Mouse (Mus musculus) forebrain, embryonic 12.5 days (tissue): ENCODE measurements around the gene Uba52. TPM values are rescaled to one million over a fixed set of nuclear protein-coding genes. Genes with fewer than 3 reads are reported as not detected.
"Not testable (repeated sequence)": the region's sequence is repeated elsewhere in the genome, so short reads cannot be mapped to it uniquely, and the experiment has no call there.

Experiments
- ATAC-seq: fragments of 200-750 bp; cut with Nextera tagmentation; 2 replicates; pipeline ENCODE4 v1.8.0; 2017; ENCODE audit warnings: moderate TSS enrichment; ENCODE audit not compliant: low FRiP score
- H3K27ac ChIP-seq: fragments of 300-500 bp; sonication (generic); 2 replicates; pipeline ENCODE4 v1.5.1; 2016; ENCODE audit warnings: mild to moderate bottlenecking
- H3K27me3 ChIP-seq: fragments of 300-500 bp; sonication (generic); 2 replicates; pipeline ENCODE4 v1.6.1; 2016; ENCODE audit warnings: mild to moderate bottlenecking
- H3K36me3 ChIP-seq: fragments of 300-500 bp; sonication (generic); replicated peaks from 2 replicates; pipeline ENCODE4 v1.6.1; 2016; ENCODE audit warnings: mild to moderate bottlenecking
- H3K4me1 ChIP-seq: fragments of 300-500 bp; sonication (generic); 2 replicates; pipeline ENCODE4 v1.6.1; 2016
- H3K4me2 ChIP-seq: fragments of 300-500 bp; sonication (generic); 2 replicates; pipeline ENCODE4 v1.6.1; 2016; ENCODE audit warnings: mild to moderate bottlenecking, moderate library complexity
- H3K4me3 ChIP-seq: fragments of 300-500 bp; sonication (generic); replicated peaks from 2 replicates; pipeline ENCODE4 v1.5.1; 2016; ENCODE audit warnings: mild to moderate bottlenecking
- H3K9ac ChIP-seq: fragments of 300-500 bp; sonication (generic); 2 replicates; pipeline ENCODE4 v1.6.1; 2016; ENCODE audit warnings: mild to moderate bottlenecking
- H3K9me3 ChIP-seq: fragments of 300-500 bp; sonication (generic); 2 replicates; pipeline ENCODE4 v1.6.1; 2016
- WGBS: fragments of 180-500 bp; shearing (Covaris S2); methylation state at CpG from one replicate; pipeline ENCODE4 v1.1.7; 2016; 5-methylcytosine and 5-hydroxymethylcytosine counted together
- polyA plus RNA-seq: library from polyadenylated mRNA; unstranded; fragments of >200 nt; fragmentation: Nextera tagmentation; extraction: Ambion mirVana; gene quantifications from 2 replicates; pipeline ENCODE4 v1.2.1, GENCODE M21; 2016

The Uba52 gene
- polyA plus RNA-seq, 1 experiment from 2014 or later: 734 TPM

GRCm38 (mm10) chr8:70528182-70528797 lies 17.7 kb upstream of the Uba52 start:
- Histone ChIP-seq H3K27me3 (no peaks in the 10 kb centered on the region), H3K9ac (peak overlapping the region; percentile 90), H3K27ac (peak overlapping the region; percentile 86), H3K4me3 (peak overlapping the region; percentile 82), H3K4me2 (peak overlapping the region; percentile 85), H3K36me3 (peaks cover 37% of the 10 kb centered on the region), H3K4me1 (peaks cover 28% of the 10 kb centered on the region), H3K9me3 (no peaks in the 10 kb centered on the region)
- no peak for ATAC-seq
- WGBS: 38% methylated on average over 13 of the region's 13 CpGs

GRCm38 (mm10) chr8:70527512-70528181 lies 17.0 kb upstream of the Uba52 start, which contains the start of the genes Fkbp8 and Kxd1:
Gene Fkbp8, plus strand, starts transcription at chr8:70527724.
Gene Kxd1, minus strand, starts transcription at chr8:70527956.
- Histone ChIP-seq H3K27ac (peak within 1 kb of the TSS; percentile 86), H3K4me3 (peak within 1 kb of the TSS; percentile 82), H3K36me3 (peaks cover 31% of the 10 kb centered on the region), H3K27me3 (no peaks in the 10 kb centered on the region), H3K9ac (peak within 1 kb of the TSS; percentile 90), H3K9me3 (no peaks in the 10 kb centered on the region), H3K4me2 (peak within 1 kb of the TSS; percentile 85), H3K4me1 (peaks cover 29% of the 10 kb centered on the region)
- peak; percentile 93 for ATAC-seq
- under 1% methylated on average over 57 of the region's 61 CpGs for WGBS

DNA sequence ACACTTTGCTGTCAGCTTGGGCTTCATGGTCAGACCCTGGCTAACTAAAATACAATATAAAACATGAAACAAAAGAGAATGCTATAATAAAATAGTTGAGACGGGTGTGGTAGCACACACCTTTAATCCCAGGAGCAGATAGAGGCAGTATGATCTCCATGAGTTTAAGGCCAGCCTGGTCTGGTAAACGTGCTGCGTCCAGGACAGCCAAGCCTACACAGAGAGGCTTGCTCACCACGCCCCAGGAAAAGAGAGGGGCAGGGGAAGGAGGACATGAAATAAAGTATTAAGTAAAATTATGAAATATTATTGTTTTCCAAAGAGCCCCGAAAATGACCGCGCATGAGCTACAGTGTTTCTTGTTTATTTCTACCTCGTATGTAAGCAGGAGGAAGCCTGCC lies 16.5 kb upstream of the Uba52 start:
- Histone ChIP-seq H3K9me3 (no peaks in the 10 kb centered on the region), H3K4me3 (peak overlapping the region; percentile 82), H3K4me1 (peaks cover 35% of the 10 kb centered on the region), H3K36me3 (peaks cover 25% of the 10 kb centered on the region), H3K27ac (peak overlapping the region; percentile 86), H3K4me2 (peak overlapping the region; percentile 85), H3K27me3 (no peaks in the 10 kb centered on the region), H3K9ac (peak overlapping the region; percentile 90)
- no peak for ATAC-seq
- WGBS: 5% methylated on average over 8 of the region's 8 CpGs

GRCm38 (mm10) chr8:70522592-70523403 lies 12.2 kb upstream of the Uba52 start:
- WGBS: under 1% methylated on average over 51 of the region's 51 CpGs
- Histone ChIP-seq H3K4me2 (peak overlapping the region; percentile 84), H3K9me3 (no peaks in the 10 kb centered on the region), H3K36me3 (0 out of 2 replicates have a peak, but pooled peaks cover 9% of the 10 kb centered on the region), H3K4me3 (peak overlapping the region; percentile 77), H3K27me3 (no peaks in the 10 kb centered on the region), H3K4me1 (peaks cover 26% of the 10 kb centered on the region), H3K9ac (peak overlapping the region; percentile 72), H3K27ac (peak overlapping the region; percentile 91)
- peak; percentile 86 for ATAC-seq

GRCm38 (mm10) chr8:70519606-70520005 lies 9.0 kb upstream of the Uba52 start:
- no peak for ATAC-seq
- H3K27me3 ChIP-seq: no peaks in the 10 kb centered on the region
- no peak overlapping the region for H3K4me3 ChIP-seq
- H3K9ac ChIP-seq: no peak overlapping the region
- H3K36me3 ChIP-seq: peaks cover 23% of the 10 kb centered on the region
- peaks cover 13% of the 10 kb centered on the region for H3K4me1 ChIP-seq
- H3K9me3 ChIP-seq: no peaks in the 10 kb centered on the region
- no peak overlapping the region for H3K27ac ChIP-seq
- H3K4me2 ChIP-seq: no peak overlapping the region
- 65% methylated on average over 2 of the region's 2 CpGs for WGBS

GRCm38 (mm10) chr8:70519043-70519442 lies 8.4 kb upstream of the Uba52 start:
- Histone ChIP-seq H3K4me3 (no peak overlapping the region), H3K9me3 (no peaks in the 10 kb centered on the region), H3K27me3 (no peaks in the 10 kb centered on the region), H3K4me1 (peaks cover 13% of the 10 kb centered on the region), H3K27ac (no peak overlapping the region), H3K36me3 (peaks cover 26% of the 10 kb centered on the region), H3K4me2 (no peak overlapping the region), H3K9ac (no peak overlapping the region)
- ATAC-seq: no peak
- WGBS: 92% methylated on average over 6 of the region's 6 CpGs

DNA sequence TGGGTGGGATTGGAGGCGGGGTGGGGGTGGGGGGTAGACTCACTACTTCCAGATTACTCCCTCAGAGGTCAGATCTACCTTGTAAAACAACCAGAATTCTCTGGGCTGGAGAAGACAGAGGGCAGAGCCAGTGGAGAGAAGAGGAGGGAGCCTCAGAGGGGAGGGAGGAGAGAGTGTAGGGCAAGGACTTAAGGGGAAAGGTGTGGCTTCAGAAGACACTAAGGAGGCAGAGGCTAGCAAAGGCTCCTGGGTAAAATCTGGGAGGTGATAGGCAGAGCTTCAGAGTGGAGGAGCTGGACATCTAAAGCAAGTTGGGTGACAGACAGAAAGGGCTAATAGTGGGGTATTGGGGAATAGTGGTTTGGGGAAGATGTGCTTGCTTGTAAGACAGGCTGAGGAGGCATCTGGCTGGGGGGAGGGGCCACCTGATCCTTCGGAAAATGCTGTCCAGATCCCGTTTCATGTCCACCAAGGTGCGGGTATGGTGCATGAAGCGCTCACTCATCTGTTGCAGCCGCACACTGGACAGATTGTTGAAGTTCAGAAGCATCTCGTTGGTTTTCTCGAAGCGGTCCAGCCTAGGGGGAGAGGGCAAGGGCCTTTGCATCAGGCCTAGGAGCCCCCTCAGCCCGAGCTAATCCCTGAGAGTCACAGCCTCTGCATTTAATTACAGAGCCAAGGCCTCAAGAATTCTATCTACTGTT lies 7.5 kb upstream of the Uba52 start:
- Histone ChIP-seq H3K4me2 (no peak overlapping the region), H3K9me3 (no peaks in the 10 kb centered on the region), H3K4me3 (no peak overlapping the region), H3K4me1 (peaks cover 9% of the 10 kb centered on the region), H3K36me3 (peaks cover 36% of the 10 kb centered on the region), H3K9ac (no peak overlapping the region; the same call in 1 of the 2 replicates), H3K27ac (no peak overlapping the region), H3K27me3 (no peaks in the 10 kb centered on the region)
- no peak for ATAC-seq
- WGBS: 72% methylated on average over 10 of the region's 10 CpGs

GRCm38 (mm10) chr8:70513441-70513840 lies 2.8 kb upstream of the Uba52 start:
- Histone ChIP-seq H3K4me3 (no peak overlapping the region), H3K27ac (no peak overlapping the region), H3K4me2 (no peak overlapping the region), H3K9ac (no peak overlapping the region), H3K4me1 (peaks cover 20% of the 10 kb centered on the region), H3K36me3 (peaks cover 39% of the 10 kb centered on the region), H3K27me3 (no peaks in the 10 kb centered on the region), H3K9me3 (no peaks in the 10 kb centered on the region)
- ATAC-seq: no peak
- 75% methylated on average over 2 of the region's 2 CpGs for WGBS

DNA sequence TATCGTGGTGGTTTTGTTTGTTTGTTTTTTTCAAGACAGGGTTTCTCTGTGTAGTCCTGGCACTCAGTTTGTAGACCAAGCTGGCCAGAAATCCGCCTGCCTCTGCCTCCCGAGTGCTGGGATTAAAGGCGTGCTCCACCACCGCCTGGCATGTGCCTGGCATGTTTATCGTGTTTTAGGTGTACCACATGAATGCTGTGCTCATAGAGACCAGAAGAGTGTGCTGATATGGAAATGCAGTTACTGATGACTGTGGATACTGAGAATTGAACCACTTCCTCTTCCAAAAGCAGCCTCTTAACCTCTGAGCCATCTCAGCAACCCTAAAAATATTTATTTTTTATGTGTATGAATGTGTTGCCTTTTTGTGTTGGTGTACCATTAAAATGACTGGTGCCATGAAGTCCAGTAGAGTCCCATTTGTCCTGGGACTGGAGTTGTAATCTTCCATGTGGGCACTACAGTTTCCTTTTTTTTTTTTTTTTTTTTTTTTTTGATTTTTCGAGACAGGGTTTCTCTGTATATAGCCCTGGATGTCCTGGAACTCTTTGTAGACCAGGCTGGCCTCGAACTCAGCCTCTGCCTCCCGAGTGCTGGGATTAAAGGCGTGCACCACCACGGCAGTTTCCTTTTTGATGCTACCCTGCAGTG lies 1.8 kb upstream of the Uba52 start:
- H3K9me3 ChIP-seq: no peaks in the 10 kb centered on the region
- no peak for ATAC-seq
- H3K27ac ChIP-seq: no peak overlapping the region
- no peaks in the 10 kb centered on the region for H3K27me3 ChIP-seq
- no peak overlapping the region for H3K4me2 ChIP-seq
- WGBS: 95% methylated on average over 11 of the region's 11 CpGs
- peaks cover 25% of the 10 kb centered on the region for H3K4me1 ChIP-seq
- H3K4me3 ChIP-seq: no peak overlapping the region
- H3K9ac ChIP-seq: no peak overlapping the region
- peaks cover 48% of the 10 kb centered on the region for H3K36me3 ChIP-seq

DNA sequence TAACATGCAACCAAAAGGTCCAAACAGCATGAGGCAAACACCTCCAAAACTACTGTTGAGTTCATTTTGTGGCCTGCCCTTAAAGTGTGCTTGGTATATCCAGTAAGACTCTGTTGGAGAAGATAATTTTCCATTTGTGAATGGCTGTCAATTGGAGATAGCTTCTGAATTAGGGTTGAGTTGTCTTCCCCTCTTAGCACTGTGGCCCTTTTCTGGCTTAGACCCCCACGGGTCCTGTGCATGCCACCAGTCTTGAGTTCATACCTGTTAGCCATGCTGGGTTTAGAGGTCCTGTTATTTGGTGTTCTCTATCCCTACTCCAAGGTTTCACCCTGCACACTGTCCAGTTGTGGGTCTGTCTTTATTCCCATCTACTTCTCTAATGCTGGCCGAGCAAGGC lies 1.2 kb upstream of the Uba52 start:
- no peak overlapping the region for H3K4me2 ChIP-seq
- 95% methylated on average over 2 of the region's 2 CpGs for WGBS
- H3K27ac ChIP-seq: no peak overlapping the region
- ATAC-seq: no peak
- peaks cover 54% of the 10 kb centered on the region for H3K36me3 ChIP-seq
- H3K4me3 ChIP-seq: no peak overlapping the region
- H3K27me3 ChIP-seq: no peaks in the 10 kb centered on the region
- H3K9me3 ChIP-seq: no peaks in the 10 kb centered on the region
- H3K4me1 ChIP-seq: peaks cover 25% of the 10 kb centered on the region
- peak overlapping the region; percentile 98; the same call in 1 of the 2 replicates for H3K9ac ChIP-seq

GRCm38 (mm10) chr8:70511174-70511573 lies 573 bp upstream of the Uba52 start:
- Histone ChIP-seq H3K4me3 (peak overlapping the region; percentile 99), H3K4me1 (peaks cover 25% of the 10 kb centered on the region), H3K36me3 (peaks cover 49% of the 10 kb centered on the region), H3K4me2 (peak overlapping the region; percentile 97), H3K9ac (peak overlapping the region; percentile 98; the same call in 1 of the 2 replicates), H3K27ac (peak overlapping the region; percentile 97; the same call in 1 of the 2 replicates)
- not testable (repeated sequence) for H3K27me3 ChIP-seq, ATAC-seq, H3K9me3 ChIP-seq
- WGBS: 91% methylated on average over 6 of the region's 6 CpGs
